Mouse (Mus musculus): Measurements from ENCODE around the gene Olfr1444.

Gene Olfr1444

DNA sequence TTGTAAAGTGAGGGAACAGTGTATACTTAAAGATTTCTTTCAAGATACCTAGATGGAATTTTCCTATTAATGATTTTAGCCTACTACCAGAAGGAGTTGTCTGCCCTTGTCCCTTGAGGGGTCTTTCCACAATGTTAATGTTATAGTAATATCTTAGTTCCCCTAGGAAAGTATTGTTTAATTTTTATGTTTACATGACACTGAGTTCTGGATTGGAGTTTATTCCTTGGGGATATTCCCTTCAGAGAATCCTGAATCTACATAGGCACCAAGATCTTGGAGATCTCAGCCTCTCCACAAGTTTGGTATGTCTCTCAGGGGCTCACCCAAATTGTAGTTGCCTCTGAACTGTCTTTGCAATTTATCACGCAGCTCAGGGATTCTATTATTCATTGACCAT, at the start of gene Olfr1444:
Olfr1444 (plus strand) TSS at position 301 of the 400 bp plus-strand sequence.
- no peak for DNase-seq (ENCODE audit: low spot score in 2 of 2)

DNA sequence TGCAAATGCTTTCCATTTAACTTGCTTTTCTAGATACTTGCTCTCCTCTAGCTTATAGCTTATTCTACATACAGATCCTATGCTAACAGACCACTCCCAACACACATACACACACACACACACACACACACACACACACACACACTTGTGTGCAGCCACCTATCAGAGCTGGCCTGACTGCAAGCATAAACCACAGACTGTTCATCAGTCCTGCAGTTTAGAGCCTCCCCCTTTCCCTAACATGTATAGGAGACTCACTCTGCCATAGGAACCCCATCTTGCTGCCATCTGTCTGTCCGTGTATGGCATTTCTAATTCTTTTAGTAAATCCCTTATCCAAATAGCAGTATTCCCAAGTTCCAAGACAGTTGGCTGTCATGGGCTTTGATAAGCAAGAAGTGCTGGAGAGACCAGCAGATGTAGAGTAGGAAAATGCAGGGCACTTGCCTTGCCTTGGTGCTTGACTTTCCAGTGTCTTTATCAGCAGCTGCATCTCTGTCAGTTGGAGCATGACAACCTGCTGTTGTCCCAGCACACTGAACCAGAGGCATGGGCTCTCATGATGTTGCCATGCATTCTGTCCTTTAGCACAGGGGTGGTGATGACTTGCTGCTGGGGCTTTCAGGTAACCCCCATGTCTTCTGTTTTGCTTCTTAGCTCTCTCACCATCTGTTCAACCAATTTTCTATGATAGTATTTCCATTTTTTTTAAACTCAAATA, 44.3 kb upstream of the Olfr1444 start:
- DNase-seq (ENCODE audit: low spot score in 2 of 2) = no peak

DNA sequence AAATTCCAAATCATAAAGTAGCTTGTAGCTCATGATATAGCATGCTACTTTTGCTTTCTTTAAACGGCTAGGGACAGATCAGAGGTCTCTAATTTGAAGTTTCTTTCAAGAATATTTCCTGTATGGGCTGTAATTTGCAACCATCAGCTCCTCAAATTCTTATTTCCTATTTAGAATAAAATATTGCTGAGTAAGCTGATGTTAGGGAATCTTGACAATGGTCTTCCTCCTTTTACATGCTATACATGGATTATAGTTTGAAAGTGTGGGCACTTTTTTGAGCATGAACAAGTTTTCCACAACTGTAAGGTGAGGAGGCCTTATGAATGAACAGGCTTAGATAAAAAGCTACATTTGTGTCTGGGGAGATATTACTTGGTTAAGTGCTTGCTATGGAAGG, 43.2 kb upstream of the Olfr1444 start:
- no peak for DNase-seq (ENCODE audit: low spot score in 2 of 2)

DNA sequence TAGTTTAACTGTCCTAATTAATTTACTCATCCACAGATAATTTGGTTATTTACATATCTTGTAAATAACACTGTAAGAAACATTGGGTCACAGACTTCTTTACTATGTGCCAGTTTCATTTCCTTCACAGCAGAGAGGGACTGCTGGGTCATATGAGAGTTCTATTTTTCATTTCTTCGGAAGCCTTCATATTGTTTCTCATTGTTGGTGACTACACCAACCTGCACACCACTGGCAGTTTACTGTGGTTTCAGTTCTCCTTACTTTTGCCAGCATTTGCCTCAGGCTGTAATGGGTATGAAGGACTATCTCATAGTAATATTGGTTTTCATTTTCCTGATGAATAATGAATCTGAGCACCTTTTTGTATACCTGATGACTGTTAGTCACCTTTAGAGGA, 38.6 kb upstream of the Olfr1444 start:
- DNase-seq (ENCODE audit: low spot score in 2 of 2) = no peak

DNA sequence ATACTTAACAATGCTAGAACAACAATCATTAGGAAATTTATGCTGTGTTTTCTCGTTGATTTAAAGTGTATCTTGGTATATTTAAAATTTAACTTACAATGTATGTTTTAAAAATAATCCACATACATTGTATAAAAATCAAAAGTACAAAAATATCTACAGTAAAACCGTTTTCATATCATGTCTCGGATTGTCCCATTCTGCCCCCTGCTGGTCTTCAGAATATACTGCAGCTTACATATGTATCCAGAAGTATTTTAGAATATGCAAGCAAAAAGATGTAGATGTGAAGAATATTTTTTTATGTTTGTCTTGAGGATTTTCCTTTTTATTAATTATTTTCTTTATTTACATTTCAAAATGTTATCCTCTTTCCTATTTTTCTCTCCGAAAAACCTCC, 36.7 kb upstream of the Olfr1444 start:
- DNase-seq (ENCODE audit: low spot score in 2 of 2) = no peak

DNA sequence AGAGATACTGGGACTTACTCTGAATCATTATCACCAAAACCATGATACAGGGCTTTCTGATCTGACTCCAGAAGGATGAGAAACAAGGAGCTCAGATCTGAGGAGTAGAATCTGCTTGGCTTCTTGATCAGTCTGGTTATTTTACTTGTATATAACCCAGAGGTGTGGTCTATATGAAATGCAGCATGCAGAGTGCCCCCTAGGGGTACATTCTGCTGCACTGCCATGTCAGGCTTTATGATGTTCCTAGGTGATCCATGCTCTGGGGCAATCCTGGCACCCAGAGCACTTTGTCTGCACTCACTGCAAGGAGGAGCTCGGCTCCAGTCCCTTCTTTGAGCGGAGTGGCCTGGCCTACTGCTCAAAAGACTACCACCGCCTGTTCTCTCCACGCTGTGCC, 32.5 kb upstream of the Olfr1444 start:
- DNase-seq (ENCODE audit: low spot score in 2 of 2) = no peak

DNA sequence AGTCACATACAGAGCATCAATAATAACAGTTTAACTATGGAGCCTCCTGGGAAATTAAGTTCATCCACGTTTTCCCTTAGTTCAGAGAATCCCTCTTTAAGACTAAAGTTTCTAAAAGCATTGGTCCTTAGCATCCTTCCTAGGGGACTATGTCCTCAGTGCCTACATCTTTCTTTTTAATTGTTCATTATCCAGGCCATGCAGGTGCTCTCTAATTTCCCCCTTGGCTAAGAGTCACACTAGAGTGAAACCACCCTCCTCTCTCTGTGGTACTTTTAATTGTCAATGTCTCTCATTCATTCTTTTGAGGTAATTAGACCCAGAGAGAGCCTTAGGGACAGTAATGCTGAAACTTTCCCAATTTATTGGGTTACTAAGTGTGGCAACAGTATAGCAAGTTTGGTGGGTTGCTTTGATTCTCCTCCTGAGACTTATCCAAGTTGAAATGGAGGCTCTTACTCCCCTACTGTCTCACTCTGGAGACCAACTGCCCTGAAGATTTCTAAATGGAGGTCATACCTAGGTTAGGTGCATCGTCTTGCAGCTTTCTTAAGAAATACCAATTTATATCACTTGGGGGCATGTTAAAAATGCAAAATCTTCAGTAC, 26.2 kb upstream of the Olfr1444 start:
- DNase-seq (ENCODE audit: low spot score in 2 of 2) = no peak

DNA sequence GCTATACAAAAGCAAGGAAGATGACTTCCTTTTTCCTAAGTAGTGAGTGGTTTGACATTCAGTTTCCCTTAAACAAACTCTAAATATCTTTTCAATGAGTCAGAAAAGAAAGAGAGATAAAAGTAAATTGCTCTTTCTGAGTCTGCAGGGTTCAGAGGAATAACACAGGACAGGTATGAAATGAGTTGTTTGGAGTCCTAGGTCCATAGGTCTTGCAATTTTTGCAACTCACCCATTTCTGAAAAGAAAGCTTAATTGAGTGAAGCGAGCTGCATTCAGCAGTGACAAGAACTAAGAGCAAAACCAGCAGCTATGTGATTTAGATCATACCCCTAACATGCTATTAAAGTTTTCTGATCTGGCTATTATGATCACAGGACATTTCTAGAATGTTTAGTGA, 25.5 kb upstream of the Olfr1444 start:
- DNase-seq (ENCODE audit: low spot score in 2 of 2) = no peak

DNA sequence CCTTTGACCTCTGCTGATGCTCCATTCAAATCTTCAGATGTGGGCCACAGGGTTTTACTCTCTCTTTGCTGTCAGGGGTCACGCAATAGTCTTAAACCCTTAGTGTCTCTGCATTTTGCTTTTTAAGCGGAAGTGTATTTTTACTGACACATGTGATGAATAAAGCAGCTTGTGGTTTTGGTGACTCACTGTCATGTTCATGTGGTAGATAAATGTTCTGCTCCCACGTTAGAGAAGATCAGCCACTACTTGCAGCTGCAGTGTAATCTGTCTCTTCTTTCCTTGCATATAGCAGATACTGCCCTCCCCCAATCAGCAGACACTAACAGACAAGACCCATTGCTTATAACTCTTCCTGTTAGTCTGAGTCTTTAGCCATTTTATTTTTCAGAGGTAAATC, 23.5 kb upstream of the Olfr1444 start:
- DNase-seq (ENCODE audit: low spot score in 2 of 2) = peak in 1 of 2 experiments; percentile 3

DNA sequence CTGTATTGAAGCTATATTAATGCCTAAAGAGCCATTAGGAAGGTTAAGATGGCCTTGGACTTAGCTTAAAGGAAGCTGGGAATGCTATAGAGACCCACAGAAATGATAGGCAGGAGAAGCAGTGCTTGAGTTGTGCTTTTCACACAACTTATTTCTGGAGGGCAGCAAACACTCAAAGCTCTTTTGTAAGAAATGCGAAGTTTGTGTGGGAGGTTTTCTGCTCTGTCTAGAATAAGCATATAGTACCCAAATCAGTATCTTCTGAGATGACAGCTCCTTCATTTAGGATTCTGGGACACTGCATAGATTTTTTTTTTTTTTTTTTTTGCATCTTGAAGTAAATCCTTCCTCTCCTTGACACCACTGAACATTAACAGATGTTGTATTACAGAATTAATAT, 18.6 kb upstream of the Olfr1444 start:
- DNase-seq (ENCODE audit: low spot score in 2 of 2) = no peak

DNA sequence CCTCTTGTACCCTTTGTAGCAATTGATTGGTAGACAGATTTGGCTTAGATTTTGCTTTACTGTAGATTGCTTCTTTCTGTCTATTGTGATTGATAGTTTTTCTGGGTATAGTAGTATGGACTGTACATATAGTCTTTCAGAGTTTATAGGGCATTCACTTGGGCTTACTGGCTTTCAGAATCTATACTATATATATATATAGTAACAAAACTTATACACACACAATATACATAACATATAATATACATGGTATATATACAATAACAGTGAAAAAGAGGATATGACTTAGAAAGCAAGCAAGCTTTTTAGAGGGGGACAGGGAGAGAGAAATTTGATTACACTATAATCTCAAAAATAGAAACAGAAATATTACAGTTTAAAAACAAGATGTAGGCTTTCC, 10.7 kb upstream of the Olfr1444 start, which contains the start of gene Gm5244:
Gm5244 (plus strand) TSS at position 301 of the 400 bp plus-strand sequence.
- no peak for DNase-seq (ENCODE audit: low spot score in 2 of 2)

DNA sequence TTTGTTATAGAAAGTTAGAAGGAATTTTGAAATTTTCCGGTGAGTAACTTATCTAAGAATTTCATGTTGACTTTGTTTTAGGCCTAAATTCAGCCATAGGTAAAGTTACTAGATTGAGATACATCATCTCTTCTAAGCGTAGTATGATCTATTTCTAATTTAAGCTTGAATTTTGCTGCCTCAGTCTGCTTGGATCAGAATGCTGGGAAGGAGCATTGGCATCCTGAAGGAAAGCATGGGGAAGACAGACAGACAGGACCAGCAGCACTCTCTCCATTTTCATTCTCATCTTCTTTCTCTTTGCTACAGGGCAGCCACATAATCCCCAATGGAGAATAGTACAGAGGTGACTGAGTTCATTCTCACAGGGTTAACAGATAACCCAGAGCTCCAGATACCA, 26.5 kb downstream of the Olfr1444 start, which contains the start of gene Olfr1445:
Olfr1445 (plus strand) TSS at position 301 of the 400 bp plus-strand sequence.
- DNase-seq (ENCODE audit: low spot score in 2 of 2) = no peak

DNA sequence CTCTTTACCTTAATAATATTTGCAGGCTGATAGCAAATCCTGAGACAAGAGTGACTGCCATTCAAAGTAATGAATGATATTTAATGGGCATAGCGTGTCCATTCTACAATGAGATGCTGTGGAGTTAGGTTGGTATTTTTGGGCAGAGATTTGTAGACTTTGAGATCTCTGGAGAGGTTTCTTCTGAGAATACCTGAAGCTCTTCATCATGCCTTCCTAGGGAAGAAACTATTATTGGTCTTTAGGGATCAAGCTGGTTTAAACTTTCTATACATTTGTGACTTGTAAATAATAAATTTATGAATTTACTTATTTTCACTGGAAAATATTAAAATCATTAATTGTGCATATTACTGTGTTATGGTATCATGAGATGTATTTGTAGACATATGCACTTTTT, 36.3 kb downstream of the Olfr1444 start, which contains the start of gene Olfr1446:
Olfr1446 (minus strand) TSS at position 101 of the 400 bp plus-strand sequence.
- DNase-seq (ENCODE audit: low spot score in 2 of 2) = no peak

DNA sequence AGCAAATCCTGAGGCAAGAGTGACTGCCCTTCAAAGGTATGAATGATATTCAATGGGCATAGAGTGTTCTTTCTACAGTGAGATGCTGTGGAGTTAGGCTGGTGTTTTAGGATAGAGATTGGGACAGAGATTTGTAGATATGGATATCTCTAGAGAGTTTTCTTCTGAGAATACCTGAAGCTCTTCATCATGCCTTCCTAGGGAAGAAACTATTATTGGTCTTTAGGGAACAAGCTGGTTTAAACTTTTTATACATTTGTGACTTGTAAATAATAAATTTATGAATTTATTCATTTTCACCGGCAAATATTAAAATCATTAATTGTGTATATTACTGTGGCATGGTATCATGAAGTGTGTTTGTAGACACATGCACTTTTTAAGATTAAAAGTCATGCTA, 46.6 kb downstream of the Olfr1444 start, which contains the start of gene Olfr1447:
Olfr1447 (minus strand) TSS at position 101 of the 400 bp plus-strand sequence.
- no peak for DNase-seq (ENCODE audit: low spot score in 2 of 2)

All from right cerebral cortex, postnatal 36 days (tissue).